Mouse (Mus musculus) erythroblast, embryonic 14.5 days (primary cell): ENCODE results near the gene Dock3.

Experiments
- GATA1 ChIP-seq: IDR thresholded peaks from 2 replicates; pipeline ENCODE4 v1.6.1; 2012; ENCODE audit warnings: low read length, inconsistent platforms, mixed read lengths
- TAL1 ChIP-seq: IDR thresholded peaks from 3 replicates; pipeline ENCODE4 v1.6.1; 2012; ENCODE audit warnings: low read length, inconsistent platforms, mixed read lengths

- TF ChIP-seq GATA1: no peak
- no peak for TF ChIP-seq TAL1
These were observed 48.8 kb upstream of the Dock3 start for GRCm38 (mm10) chr9:107280322-107281027.
